Mouse (Mus musculus): ENCODE results near the gene Platr25. TPM values are rescaled to one million over a fixed set of nuclear protein-coding genes. Genes with fewer than 3 reads are reported as not detected.

Platr25 gene
- total RNA-seq (2023), result 10 to 100 TPM; 16.5 to 21.8 TPM

GRCm38 (mm10) chr13:62760432-62761415, at the start of gene Platr25:
Gene Platr25, minus strand, starts transcription at chr13:62760709.

DNA sequence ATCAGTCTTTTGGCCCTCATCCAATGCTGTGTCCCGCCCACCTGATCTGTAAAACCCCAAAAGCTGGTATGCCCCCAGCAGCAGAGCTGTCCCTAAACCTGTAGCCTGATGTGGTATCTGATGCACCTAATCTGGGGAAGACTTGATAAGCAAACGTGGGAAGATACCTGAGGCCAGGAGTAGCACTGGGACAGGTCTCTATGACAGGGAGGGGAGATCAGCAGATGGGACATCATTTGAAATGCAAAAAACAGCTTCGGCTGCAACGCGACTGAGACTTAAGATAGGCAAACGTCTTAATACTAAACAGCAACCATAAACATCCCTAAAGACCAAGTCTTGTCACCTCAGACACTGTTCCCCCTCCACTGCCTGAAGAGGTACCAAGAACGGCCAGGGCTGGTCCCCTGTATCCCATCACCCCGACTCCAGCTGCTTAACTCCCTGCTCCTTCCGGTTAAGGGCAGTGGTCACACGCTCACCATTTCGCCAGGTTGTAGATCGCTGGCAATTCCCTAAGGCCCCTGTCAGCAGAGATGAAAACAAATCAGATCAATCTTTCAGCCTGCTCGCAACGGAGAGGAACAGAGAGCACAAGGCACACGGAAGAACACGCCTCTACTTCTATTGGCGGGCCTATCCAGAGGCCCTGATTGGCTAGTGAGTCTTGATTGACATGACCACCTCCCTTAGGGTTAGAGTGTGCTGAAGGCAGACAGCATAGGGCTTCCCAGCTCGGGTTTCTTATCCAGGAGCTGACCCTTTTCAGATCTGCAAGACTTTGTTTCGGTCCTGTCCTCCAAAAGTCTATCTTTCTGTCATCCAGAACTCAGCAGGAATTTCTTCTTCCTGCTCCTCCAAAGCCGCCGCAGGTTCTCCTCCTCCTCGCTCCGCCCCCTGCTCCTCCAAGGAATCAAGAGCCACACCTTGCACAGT, 25.0 kb upstream of the Platr25 start, which contains the start of gene Gm5141:
TSS of gene Gm5141 (minus strand) at position 610 of the 936 bp plus-strand sequence.

DNA sequence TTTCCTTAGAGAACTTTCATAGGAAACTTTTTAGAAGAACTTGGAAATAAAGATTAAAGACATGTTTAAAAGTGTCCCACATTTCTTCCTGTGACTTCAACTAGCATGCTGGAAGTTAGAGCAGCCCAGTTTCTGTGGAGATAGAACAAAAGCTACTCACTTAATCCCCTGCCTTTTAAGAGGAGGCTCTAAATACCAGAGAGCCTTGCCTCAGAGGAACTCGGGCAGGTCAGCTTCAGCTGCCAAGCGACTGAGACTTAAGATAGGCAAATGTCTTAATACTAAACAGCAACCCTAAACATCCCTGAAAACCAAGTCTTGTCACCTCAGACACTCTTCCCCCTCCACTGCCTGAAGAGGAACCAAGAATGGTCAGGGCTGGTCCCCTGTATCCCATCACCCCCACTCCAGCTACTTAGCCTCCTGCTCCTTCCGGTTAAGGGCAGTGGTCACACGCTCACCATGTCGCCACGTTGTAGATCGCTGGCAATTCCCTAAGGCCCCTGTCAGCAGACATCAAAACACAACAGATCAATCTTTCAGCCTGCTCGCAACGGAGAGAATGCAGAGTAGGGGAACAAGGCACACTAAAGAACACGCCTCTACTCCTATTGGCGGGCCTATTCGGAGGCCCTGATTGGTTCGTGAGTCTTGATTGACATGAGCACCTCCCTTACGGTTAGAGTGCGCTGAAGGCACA, 136.8 kb downstream of the Platr25 start, which contains the start of gene 6720489N17Rik:
TSS of gene 6720489N17Rik (minus strand) at position 606 of the 700 bp plus-strand sequence.

Other genes starting within 250 kb of the Platr25 start
- gene Zfp935, start 202.2 kb downstream of the Platr25 start, total RNA-seq (2023), result 1 to 10 TPM in 1 of 2 experiments, not detected in 1; 4.3 TPM
- gene Zfp934, start 189.5 kb downstream of the Platr25 start, total RNA-seq (2023), result 10 to 100 TPM; 11.3 to 13.9 TPM
- 1 to 10 TPM; 4.8 to 5.7 TPM for gene 6720489N17Rik, start 136.5 kb downstream of the Platr25 start, total RNA-seq (2023)
- gene Gm5141, start 25.1 kb upstream of the Platr25 start, total RNA-seq (2023), result 1 to 10 TPM; 5.7 to 6.1 TPM
- not detected for gene Fbp2, start 97.7 kb upstream of the Platr25 start, total RNA-seq (2023)
- not detected for gene Fbp1, start 127.6 kb upstream of the Platr25 start, total RNA-seq (2023)
- 10 to 100 TPM; 35.3 to 44.0 TPM for gene 2010111I01Rik, start 204.2 kb upstream of the Platr25 start, total RNA-seq (2023)

Data from B cell, adult 67 days (primary cell).